Mouse (Mus musculus) midbrain, embryonic 12.5 days (tissue): ENCODE measurements at regions not wholly inside any gene's neighbourhood (a gene's known extent, or its start where the extent isn't known, plus 50 kb on each side); places are given as distances from the start of the nearest gene placed in this dataset.

Source experiments
- ATAC-seq: fragments of 200-750 bp; cut with Nextera tagmentation; 2 replicates; pipeline ENCODE4 v1.8.0; 2017; ENCODE audit warnings: low read depth, moderate TSS enrichment, moderate library complexity; ENCODE audit not compliant: low FRiP score
- H3K27ac ChIP-seq: fragments of 300-500 bp; sonication (generic); replicated peaks from 2 replicates; pipeline ENCODE4 v1.5.1; 2016; ENCODE audit warnings: mild to moderate bottlenecking
- H3K27me3 ChIP-seq: fragments of 300-500 bp; sonication (generic); 2 replicates; pipeline ENCODE4 v1.6.1; 2016; ENCODE audit warnings: mild to moderate bottlenecking
- H3K36me3 ChIP-seq: fragments of 300-500 bp; sonication (generic); 2 replicates; pipeline ENCODE4 v1.6.1; 2016
- H3K4me1 ChIP-seq: fragments of 300-500 bp; sonication (generic); 2 replicates; pipeline ENCODE4 v1.6.1; 2016
- H3K4me2 ChIP-seq: fragments of 300-500 bp; sonication (generic); replicated peaks from 2 replicates; pipeline ENCODE4 v1.6.1; 2016; ENCODE audit warnings: mild to moderate bottlenecking, moderate library complexity
- H3K4me3 ChIP-seq: fragments of 300-500 bp; sonication (generic); 2 replicates; pipeline ENCODE4 v1.5.1; 2016; ENCODE audit warnings: mild to moderate bottlenecking
- H3K9ac ChIP-seq: fragments of 300-500 bp; sonication (generic); replicated peaks from 2 replicates; pipeline ENCODE4 v1.6.1; 2016; ENCODE audit warnings: mild to moderate bottlenecking, moderate library complexity
- H3K9me3 ChIP-seq: fragments of 300-500 bp; sonication (generic); 2 replicates; pipeline ENCODE4 v1.6.1; 2016; ENCODE audit warnings: mild to moderate bottlenecking
- WGBS: fragments of 180-500 bp; shearing (Covaris S2); methylation state at CpG from one replicate; pipeline ENCODE4 v1.1.7; 2016; 5-methylcytosine and 5-hydroxymethylcytosine counted together

- H3K36me3 ChIP-seq: no peaks in the 10 kb centered on the region
- WGBS: 90% methylated on average over 5 of the region's 5 CpGs
These were observed 79.8 kb upstream of the Tnik start for GRCm38 (mm10) chr3:28183061-28183762.

GRCm38 (mm10) chr3:28185518-28185917, 77.5 kb upstream of the Tnik start:
- peak overlapping the region; percentile 42 for H3K27ac ChIP-seq
- H3K36me3 ChIP-seq: no peaks in the 10 kb centered on the region

More at GRCm38 (mm10) chr3:28183061-28183762, 79.8 kb upstream of the Tnik start:
- H3K9ac ChIP-seq: no peak overlapping the region
- H3K9me3 ChIP-seq: no peaks in the 10 kb centered on the region
- peaks cover 14% of the 10 kb centered on the region for H3K4me1 ChIP-seq
- H3K4me2 ChIP-seq: no peak overlapping the region
- no peaks in the 10 kb centered on the region for H3K27me3 ChIP-seq
- no peak for ATAC-seq
- no peak overlapping the region for H3K27ac ChIP-seq
- no peak overlapping the region for H3K4me3 ChIP-seq

GRCm38 (mm10) chr3:28185918-28186317, 77.1 kb upstream of the Tnik start:
- H3K36me3 ChIP-seq: no peaks in the 10 kb centered on the region
- peak overlapping the region; percentile 42; the same call in 1 of the 2 replicates for H3K27ac ChIP-seq
- H3K4me2 ChIP-seq: no peak overlapping the region
- H3K9ac ChIP-seq: no peak overlapping the region
- H3K9me3 ChIP-seq: no peaks in the 10 kb centered on the region
- peaks cover 14% of the 10 kb centered on the region for H3K4me1 ChIP-seq
- 24% methylated on average over 2 of the region's 2 CpGs for WGBS
- ATAC-seq: no peak
- no peak overlapping the region for H3K4me3 ChIP-seq
- no peaks in the 10 kb centered on the region for H3K27me3 ChIP-seq

More at GRCm38 (mm10) chr3:28185518-28185917, 77.5 kb upstream of the Tnik start:
- ATAC-seq: peak; percentile 49; the same call in 1 of the 2 replicates
- WGBS: 48% methylated on average over 1 of the region's 1 CpGs
- H3K9me3 ChIP-seq: no peaks in the 10 kb centered on the region
- H3K4me1 ChIP-seq: peaks cover 14% of the 10 kb centered on the region
- H3K4me2 ChIP-seq: no peak overlapping the region
- H3K9ac ChIP-seq: no peak overlapping the region
- H3K27me3 ChIP-seq: no peaks in the 10 kb centered on the region
- H3K4me3 ChIP-seq: no peak overlapping the region

- no peak for ATAC-seq
These were observed 73.6 kb upstream of the Tnik start for GRCm38 (mm10) chr3:28189371-28189770.

GRCm38 (mm10) chr3:28190243-28190642, 72.8 kb upstream of the Tnik start:
- ATAC-seq: no peak
- peaks cover 8% of the 10 kb centered on the region for H3K4me1 ChIP-seq
- H3K9me3 ChIP-seq: no peaks in the 10 kb centered on the region
- H3K36me3 ChIP-seq: no peaks in the 10 kb centered on the region
- H3K27me3 ChIP-seq: no peaks in the 10 kb centered on the region
- H3K4me2 ChIP-seq: no peak overlapping the region
- H3K4me3 ChIP-seq: no peak overlapping the region
- H3K27ac ChIP-seq: no peak overlapping the region
- H3K9ac ChIP-seq: no peak overlapping the region
- 90% methylated on average over 6 of the region's 6 CpGs for WGBS

More at GRCm38 (mm10) chr3:28189371-28189770, 73.6 kb upstream of the Tnik start:
- Histone ChIP-seq H3K27ac (no peak overlapping the region), H3K4me2 (no peak overlapping the region), H3K4me1 (peaks cover 12% of the 10 kb centered on the region), H3K9ac (no peak overlapping the region), H3K4me3 (no peak overlapping the region), H3K9me3 (no peaks in the 10 kb centered on the region), H3K36me3 (no peaks in the 10 kb centered on the region), H3K27me3 (no peaks in the 10 kb centered on the region)
- 96% methylated on average over 2 of the region's 2 CpGs for WGBS

- no peaks in the 10 kb centered on the region for H3K4me1 ChIP-seq
- no peaks in the 10 kb centered on the region for H3K9me3 ChIP-seq
- H3K9ac ChIP-seq: no peak overlapping the region
- no peaks in the 10 kb centered on the region for H3K36me3 ChIP-seq
- ATAC-seq: no peak
- no peak overlapping the region for H3K4me2 ChIP-seq
- WGBS: 64% methylated on average over 4 of the region's 4 CpGs
- H3K27me3 ChIP-seq: no peaks in the 10 kb centered on the region
- no peak overlapping the region for H3K4me3 ChIP-seq
- H3K27ac ChIP-seq: no peak overlapping the region
These were observed 68.5 kb upstream of the Tnik start for GRCm38 (mm10) chr3:28194388-28194970.

GRCm38 (mm10) chr3:28196786-28197185, 66.2 kb upstream of the Tnik start:
- Histone ChIP-seq H3K9me3 (no peaks in the 10 kb centered on the region), H3K4me3 (no peak overlapping the region), H3K9ac (no peak overlapping the region), H3K27ac (no peak overlapping the region), H3K27me3 (no peaks in the 10 kb centered on the region), H3K4me1 (no peaks in the 10 kb centered on the region), H3K36me3 (no peaks in the 10 kb centered on the region), H3K4me2 (no peak overlapping the region)
- no peak for ATAC-seq
- 92% methylated on average over 1 of the region's 1 CpGs for WGBS

- H3K9ac ChIP-seq: no peak overlapping the region
These were observed 53.7 kb upstream of the Tnik start for GRCm38 (mm10) chr3:28209304-28209703.

GRCm38 (mm10) chr3:28210847-28211803, 51.9 kb upstream of the Tnik start:
- Histone ChIP-seq H3K4me2 (no peak overlapping the region), H3K9ac (no peak overlapping the region), H3K36me3 (no peaks in the 10 kb centered on the region), H3K4me1 (no peaks in the 10 kb centered on the region), H3K4me3 (no peak overlapping the region), H3K27me3 (no peaks in the 10 kb centered on the region), H3K9me3 (no peaks in the 10 kb centered on the region), H3K27ac (no peak overlapping the region)
- WGBS: 87% methylated on average over 14 of the region's 14 CpGs
- no peak for ATAC-seq

More at GRCm38 (mm10) chr3:28209304-28209703, 53.7 kb upstream of the Tnik start:
- no peak overlapping the region for H3K4me3 ChIP-seq
- no peak overlapping the region for H3K27ac ChIP-seq
- no peak overlapping the region for H3K4me2 ChIP-seq
- ATAC-seq: no peak
- H3K27me3 ChIP-seq: no peaks in the 10 kb centered on the region
- H3K36me3 ChIP-seq: no peaks in the 10 kb centered on the region
- H3K9me3 ChIP-seq: no peaks in the 10 kb centered on the region
- no peaks in the 10 kb centered on the region for H3K4me1 ChIP-seq
- 70% methylated on average over 2 of the region's 2 CpGs for WGBS
